Mouse (Mus musculus): ENCODE measurements around the gene Hipk3.

DNA sequence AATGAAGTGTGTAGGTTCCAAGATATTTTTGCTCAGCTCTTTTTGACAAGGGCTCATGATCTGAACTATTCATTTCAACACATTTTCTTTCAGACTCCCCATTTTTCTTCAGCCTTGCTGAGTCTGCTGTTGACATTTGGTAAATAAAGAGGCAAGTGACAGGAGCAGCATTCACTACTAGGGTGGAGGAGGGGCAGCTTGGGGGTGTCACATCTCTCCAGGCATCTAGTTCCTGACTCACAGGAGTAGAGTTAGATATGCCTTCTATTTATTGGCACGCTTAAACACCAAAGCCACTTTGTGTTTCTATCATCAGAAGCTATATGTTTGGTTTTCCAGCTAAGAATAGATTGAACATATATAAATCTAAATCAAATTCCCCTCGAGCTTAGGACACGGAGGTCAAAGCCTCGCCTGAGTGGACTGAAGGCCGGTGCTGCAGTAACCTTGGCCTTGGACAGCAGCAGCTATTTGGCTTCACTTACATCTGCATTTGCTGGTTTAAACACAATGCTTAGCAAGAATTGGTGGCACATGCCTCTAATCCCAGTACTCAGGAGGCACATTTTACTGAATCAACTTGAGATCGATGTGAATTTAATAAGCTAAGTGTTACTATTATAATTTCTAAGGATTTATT, 95.5 kb downstream of the Hipk3 start:
- TF ChIP-seq CTCF (IDR thresholded peaks at IDR 0.05; ENCODE audit: control insufficient read depth, insufficient read depth, low read length) (no peak), POLR2A (IDR thresholded peaks at IDR 0.05; ENCODE audit: borderline replicate concordance, control insufficient read depth, low read depth, low read length) (no peak)
